Mouse (Mus musculus) heart, embryonic 16.5 days (tissue): ENCODE data around the gene Sh3bgrl. TPM values are rescaled to one million over a fixed set of nuclear protein-coding genes. Genes with fewer than 3 reads are reported as not detected.
A peak's percentile ranks its signal among the peaks of the same experiment; 100 is the strongest.

Experiments used
- ATAC-seq: fragments of 200-750 bp; cut with Nextera tagmentation; replicated peaks from 2 replicates; pipeline ENCODE4 v1.8.0; 2017; ENCODE audit warnings: moderate number of reproducible peaks; ENCODE audit not compliant: insufficient read depth, low FRiP score; ENCODE audit errors: extremely low read depth
- H3K27ac ChIP-seq: fragments of 300-500 bp; sonication (generic); 2 replicates; pipeline ENCODE4 v1.5.1; 2014; ENCODE audit warnings: mild to moderate bottlenecking, low read length, control low read depth, moderate library complexity
- H3K27me3 ChIP-seq: fragments of 300-500 bp; sonication (generic); 2 replicates; pipeline ENCODE4 v1.6.1; 2014; ENCODE audit warnings: low read length, mixed read lengths; ENCODE audit not compliant: control insufficient read depth, insufficient read depth
- H3K36me3 ChIP-seq: fragments of 300-500 bp; sonication (generic); 2 replicates; pipeline ENCODE4 v1.6.1; 2014; ENCODE audit not compliant: control insufficient read depth, insufficient read depth
- H3K4me1 ChIP-seq: fragments of 300-500 bp; sonication (generic); 2 replicates; pipeline ENCODE4 v1.6.1; 2014; ENCODE audit warnings: low read length, mixed read lengths; ENCODE audit not compliant: control insufficient read depth, insufficient read depth
- H3K4me2 ChIP-seq: fragments of 300-500 bp; sonication (generic); 2 replicates; pipeline ENCODE4 v1.6.1; 2014; ENCODE audit warnings: low read depth, mild to moderate bottlenecking, control low read depth, low read length
- H3K4me3 ChIP-seq: fragments of 300-500 bp; sonication (generic); 2 replicates; pipeline ENCODE4 v1.5.1; 2014; ENCODE audit warnings: mild to moderate bottlenecking, control low read depth, low read length
- H3K9ac ChIP-seq: fragments of 300-500 bp; sonication (generic); 2 replicates; pipeline ENCODE4 v1.6.1; 2014; ENCODE audit warnings: low read length, control low read depth
- H3K9me3 ChIP-seq: fragments of 300-500 bp; sonication (generic); replicated peaks from 2 replicates; pipeline ENCODE4 v1.6.1; 2016; ENCODE audit warnings: low read length; ENCODE audit not compliant: control insufficient read depth
- WGBS: fragments of 180-500 bp; shearing (Covaris S2); extraction: QIAGEN DNeasy Blood & Tissue Kit; methylation state at CpG from one replicate; pipeline ENCODE4 v1.1.7; 2014; 5-methylcytosine and 5-hydroxymethylcytosine counted together
- polyA plus RNA-seq: library from polyadenylated mRNA; unstranded; fragments of >200 nt; fragmentation: Nextera tagmentation; extraction: Ambion mirVana; gene quantifications from 2 replicates; pipeline ENCODE4 v1.2.1, GENCODE M21; 2015

The Sh3bgrl gene
- polyA plus RNA-seq, 1 experiment from 2014 or later = 75.2 TPM

GRCm38 (mm10) chrX:109141337-109141870 is 46.2 kb downstream of the Sh3bgrl start:
- H3K9ac ChIP-seq = no peak overlapping the region
- H3K9me3 ChIP-seq = no peaks in the 10 kb centered on the region
- H3K4me1 ChIP-seq = 0 out of 2 replicates have a peak, but pooled peaks cover 3% of the 10 kb centered on the region
- WGBS = 74% methylated on average over 1 of the region's 1 CpGs
- H3K27ac ChIP-seq = peak overlapping the region; percentile 3
- no peaks in the 10 kb centered on the region for H3K36me3 ChIP-seq
- H3K4me2 ChIP-seq = no peak overlapping the region
- ATAC-seq = no peak
- no peak overlapping the region for H3K4me3 ChIP-seq
- H3K27me3 ChIP-seq = no peaks in the 10 kb centered on the region

- H3K9me3 ChIP-seq = no peaks in the 10 kb centered on the region
- no peak overlapping the region for H3K9ac ChIP-seq
- no peaks in the 10 kb centered on the region for H3K4me1 ChIP-seq
- 44% methylated on average over 4 of the region's 4 CpGs for WGBS
- no peaks in the 10 kb centered on the region for H3K36me3 ChIP-seq
- no peak overlapping the region for H3K4me2 ChIP-seq
- H3K27me3 ChIP-seq = no peaks in the 10 kb centered on the region
- H3K4me3 ChIP-seq = no peak overlapping the region
- H3K27ac ChIP-seq = peak overlapping the region; percentile 4; the same call in 1 of the 2 replicates
- ATAC-seq = no peak
Measured at GRCm38 (mm10) chrX:109142281-109142680, 47.1 kb downstream of the Sh3bgrl start.

DNA sequence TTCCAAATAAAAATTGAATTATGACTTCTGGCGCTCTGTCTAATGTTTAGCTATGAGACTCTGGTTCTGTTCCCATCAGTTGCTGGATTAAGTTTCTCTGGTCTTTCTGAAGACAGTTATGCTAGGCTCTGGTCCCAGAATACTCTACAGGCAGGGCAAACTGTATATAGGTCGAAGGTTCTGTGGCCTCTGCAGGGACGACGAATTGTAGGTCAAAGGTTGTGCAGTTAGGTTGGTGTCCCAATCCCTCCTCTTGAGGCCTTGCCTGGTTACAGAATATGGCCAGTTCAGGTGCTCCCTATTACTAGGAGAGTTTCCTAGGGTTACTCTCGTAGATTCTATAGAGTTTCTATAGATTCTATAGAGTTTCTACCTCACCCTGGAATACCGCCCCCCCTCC is 50.6 kb downstream of the Sh3bgrl start:
- H3K9ac ChIP-seq = no peak overlapping the region
- no peaks in the 10 kb centered on the region for H3K4me1 ChIP-seq
- H3K27ac ChIP-seq = no peak overlapping the region
- H3K27me3 ChIP-seq = no peaks in the 10 kb centered on the region
- no peaks in the 10 kb centered on the region for H3K36me3 ChIP-seq
- no peak overlapping the region for H3K4me3 ChIP-seq
- H3K9me3 ChIP-seq = no peaks in the 10 kb centered on the region
- 85% methylated on average over 6 of the region's 6 CpGs for WGBS
- ATAC-seq = no peak
- H3K4me2 ChIP-seq = no peak overlapping the region

- no peak for ATAC-seq
- H3K4me1 ChIP-seq = no peaks in the 10 kb centered on the region
- no peak overlapping the region for H3K9ac ChIP-seq
- H3K27ac ChIP-seq = no peak overlapping the region
- 84% methylated on average over 3 of the region's 3 CpGs for WGBS
- no peaks in the 10 kb centered on the region for H3K27me3 ChIP-seq
- no peaks in the 10 kb centered on the region for H3K9me3 ChIP-seq
- H3K4me3 ChIP-seq = no peak overlapping the region
- H3K4me2 ChIP-seq = no peak overlapping the region
- H3K36me3 ChIP-seq = no peaks in the 10 kb centered on the region
Measured at GRCm38 (mm10) chrX:109147108-109147507, 51.9 kb downstream of the Sh3bgrl start.

DNA sequence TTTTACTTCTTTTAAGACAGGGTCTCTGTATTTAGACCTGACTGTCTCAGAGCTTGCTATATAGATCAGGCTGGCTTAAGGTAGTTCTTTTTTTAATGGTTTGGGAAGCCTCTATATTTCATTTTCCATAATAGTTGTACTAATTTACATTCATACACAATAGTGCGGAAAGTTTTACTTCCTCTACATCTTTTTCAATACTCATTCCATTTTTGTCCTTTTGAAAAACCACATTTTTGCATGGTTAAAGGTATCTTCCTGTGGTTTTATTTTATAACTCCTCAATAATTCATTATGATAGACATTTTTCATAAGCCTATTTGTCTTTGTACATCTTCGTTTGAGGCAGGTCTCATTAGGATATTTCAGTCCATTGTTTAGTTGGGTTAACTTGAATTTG is 56.1 kb downstream of the Sh3bgrl start:
- WGBS = 87% methylated on average over 2 of the region's 2 CpGs
- Histone ChIP-seq H3K9ac (no peak overlapping the region), H3K4me2 (no peak overlapping the region), H3K36me3 (no peaks in the 10 kb centered on the region), H3K27ac (no peak overlapping the region), H3K4me1 (no peaks in the 10 kb centered on the region), H3K4me3 (no peak overlapping the region), H3K9me3 (no peaks in the 10 kb centered on the region), H3K27me3 (no peaks in the 10 kb centered on the region)
- no peak for ATAC-seq

GRCm38 (mm10) chrX:109160326-109160725 is 65.2 kb downstream of the Sh3bgrl start:
- WGBS = 69% methylated on average over 1 of the region's 1 CpGs
- H3K9me3 ChIP-seq = no peaks in the 10 kb centered on the region
- no peak overlapping the region for H3K4me3 ChIP-seq
- no peak overlapping the region for H3K4me2 ChIP-seq
- no peaks in the 10 kb centered on the region for H3K36me3 ChIP-seq
- no peaks in the 10 kb centered on the region for H3K4me1 ChIP-seq
- no peak for ATAC-seq
- no peak overlapping the region for H3K9ac ChIP-seq
- no peak overlapping the region for H3K27ac ChIP-seq
- H3K27me3 ChIP-seq = no peaks in the 10 kb centered on the region

DNA sequence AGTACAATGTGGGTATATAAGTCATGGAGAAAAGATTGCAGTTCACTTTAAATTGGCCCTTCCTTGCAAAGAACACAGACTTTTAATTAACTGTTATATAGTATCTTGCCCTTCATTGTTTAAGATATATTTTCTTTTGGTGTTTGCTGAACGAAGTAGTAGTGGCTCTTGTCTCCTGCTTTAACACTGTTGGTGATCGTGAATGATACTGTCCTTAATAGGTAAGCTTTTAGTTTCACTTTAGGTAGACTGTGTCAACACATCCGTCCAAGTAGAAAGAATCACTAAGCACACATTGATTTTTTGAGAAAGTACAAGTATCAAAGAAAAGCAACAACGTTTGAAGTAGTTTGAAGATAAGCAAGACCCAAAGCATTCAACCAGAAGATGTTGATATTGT is 65.7 kb downstream of the Sh3bgrl start:
- H3K9ac ChIP-seq = no peak overlapping the region
- no peaks in the 10 kb centered on the region for H3K36me3 ChIP-seq
- H3K27ac ChIP-seq = no peak overlapping the region
- no peaks in the 10 kb centered on the region for H3K9me3 ChIP-seq
- no peaks in the 10 kb centered on the region for H3K27me3 ChIP-seq
- WGBS = 69% methylated on average over 4 of the region's 4 CpGs
- no peak for ATAC-seq
- no peaks in the 10 kb centered on the region for H3K4me1 ChIP-seq
- no peak overlapping the region for H3K4me3 ChIP-seq
- no peak overlapping the region for H3K4me2 ChIP-seq

GRCm38 (mm10) chrX:109175038-109175437 is 79.9 kb downstream of the Sh3bgrl start:
- WGBS = 62% methylated on average over 2 of the region's 2 CpGs
- Histone ChIP-seq H3K27ac (no peak overlapping the region), H3K4me2 (no peak overlapping the region), H3K27me3 (no peaks in the 10 kb centered on the region), H3K36me3 (no peaks in the 10 kb centered on the region), H3K9me3 (no peaks in the 10 kb centered on the region), H3K9ac (no peak overlapping the region), H3K4me1 (no peaks in the 10 kb centered on the region), H3K4me3 (no peak overlapping the region)
- no peak; the same call in 1 of the 2 replicates for ATAC-seq

- no peaks in the 10 kb centered on the region for H3K4me1 ChIP-seq
- no peak overlapping the region for H3K9ac ChIP-seq
- no peaks in the 10 kb centered on the region for H3K27me3 ChIP-seq
- H3K9me3 ChIP-seq = no peaks in the 10 kb centered on the region
- ATAC-seq = no peak
- H3K36me3 ChIP-seq = no peaks in the 10 kb centered on the region
- H3K4me3 ChIP-seq = no peak overlapping the region
- no peak overlapping the region for H3K4me2 ChIP-seq
- 38% methylated on average over 3 of the region's 3 CpGs for WGBS
- no peak overlapping the region for H3K27ac ChIP-seq
Measured at GRCm38 (mm10) chrX:109175470-109175869, 80.3 kb downstream of the Sh3bgrl start.
